ENCODE assay signal across 8 mouse cellular contexts in genomic region chr11:94936851-94937295, GRCm38 (mm10). TPM values are rescaled to one million over a fixed set of nuclear protein-coding genes. Genes with fewer than 3 reads are reported as not detected.
DNase-seq lines count a peak whose midpoint lies in the region; ATAC-seq lines count a peak whose summit lies in the region.

No protein-coding gene starts in this region.

- H3K4me2 ChIP-seq in hindbrain, embryonic 14.5 days (replicated peaks) = peak overlapping the region; percentile 50

- H3K27ac ChIP-seq in hindbrain, embryonic 14.5 days = no peak overlapping the region

- H3K4me1 ChIP-seq in hindbrain, embryonic 14.5 days (replicated peaks; ENCODE audit: control insufficient read depth, insufficient read depth, low read length) = peaks cover 12% of the 10 kb centered on the region; the same call in 1 of the 2 replicates

- peaks cover 70% of the 10 kb centered on the region for H3K27me3 ChIP-seq in hindbrain, embryonic 14.5 days (ENCODE audit: control insufficient read depth, insufficient read depth, low read length)

- WGBS in hindbrain, embryonic 14.5 days = 0% methylated on average over 17 of the region's 17 CpGs

- no peaks in the 10 kb centered on the region for H3K9me3 ChIP-seq in hindbrain, embryonic 14.5 days (ENCODE audit: control insufficient read depth, low read length)

- H3K36me3 ChIP-seq in hindbrain, embryonic 14.5 days (replicated peaks; ENCODE audit: control insufficient read depth, insufficient read depth) = no peaks in the 10 kb centered on the region

- H3K9ac ChIP-seq in hindbrain, embryonic 14.5 days = no peak overlapping the region

- peak; percentile 71 for DNase-seq in T-cell, adult 2 months (ENCODE audit: low spot score)
- DNase-seq in cerebellum, postnatal 14 days = peak; percentile 95 to 96
- DNase-seq in frontal cortex, postnatal 25 days (ENCODE audit: low spot score in 2 of 2) = peak; percentile 79 to 84
- DNase-seq in hindbrain, embryonic 14.5 days (ENCODE audit: low spot score) = peak; percentile 93
- peak; percentile 82 to 92 for DNase-seq in layer of hippocampus, postnatal 25 days (ENCODE audit: extremely low spot score in 1 of 2, low spot score in 1 of 2)
- peak; percentile 95 for DNase-seq in lung, postnatal 14 days
- DNase-seq in retina, adult 2 months (ENCODE audit: low read depth, low spot score) = peak; percentile 59
- DNase-seq in thymus, postnatal 25 days = peak; percentile 83

- ATAC-seq in hindbrain, embryonic 14.5 days (ENCODE audit: low FRiP score) = peak; percentile 72; the same call in 1 of the 2 replicates

- H3K4me3 ChIP-seq in hindbrain, embryonic 14.5 days (replicated peaks; ENCODE audit: low read length) = peak overlapping the region; percentile 25

RNA-seq across cellular contexts. Expression of gene Col1a1, which starts 0.8 kb away (rescaled TPM):
- polyA plus RNA-seq in hindbrain, embryonic 14.5 days (2014; fragmentation: Nextera tagmentation; extraction: Ambion mirVana) = 125 and 157 TPM in 2 replicates
- 10 to 100 TPM; 18.5 to 19.2 TPM for total RNA-seq in layer of hippocampus, postnatal 25 days (2021)

RNA-seq across cellular contexts. Expression of gene Hils1, which starts 30.5 kb away (rescaled TPM):
- not detected in 2 replicates for polyA plus RNA-seq in hindbrain, embryonic 14.5 days (2014; fragmentation: Nextera tagmentation; extraction: Ambion mirVana)
- not detected for total RNA-seq in layer of hippocampus, postnatal 25 days (2021)

RNA-seq across cellular contexts. Expression of gene Sgca, which starts 39.3 kb away (rescaled TPM):
- polyA plus RNA-seq in hindbrain, embryonic 14.5 days (2014; fragmentation: Nextera tagmentation; extraction: Ambion mirVana) = 0.17 TPM in 1 of 2 replicates, not detected in the other
- under 1 TPM; 0.44 to 0.45 TPM for total RNA-seq in layer of hippocampus, postnatal 25 days (2021)

RNA-seq across cellular contexts. Expression of gene Ppp1r9b, which starts 54.0 kb away (rescaled TPM):
- polyA plus RNA-seq in hindbrain, embryonic 14.5 days (2014; fragmentation: Nextera tagmentation; extraction: Ambion mirVana) = 27.1 and 27.5 TPM in 2 replicates
- 100 to 1,000 TPM; 926 to 939 TPM for total RNA-seq in layer of hippocampus, postnatal 25 days (2021)
